Mouse (Mus musculus): ENCODE measurements at regions not wholly inside any gene's neighbourhood (a gene's known extent, or its start where the extent isn't known, plus 50 kb on each side); places are given as distances from the start of the nearest gene placed in this dataset.

- TF ChIP-seq CTCF (IDR thresholded peaks at IDR 0.05) (no peak), EP300 (IDR thresholded peaks at IDR 0.05) (no peak)
These were observed 234.7 kb upstream of the Ddx18 start for GRCm38 (mm10) chr1:121802476-121802875.

All from lung, postnatal 0 days (tissue).